Mouse (Mus musculus) forebrain, embryonic 10.5 days (tissue): ENCODE measurements around the gene Marveld2. TPM values are rescaled to one million over a fixed set of nuclear protein-coding genes. Genes with fewer than 3 reads are reported as not detected.
A peak's percentile ranks its signal among the peaks of the same experiment; 100 is the strongest.

Source experiments
- DNase-seq: peaks from one replicate; pipeline ENCODE4 v3.0.0-alpha.2; 2017; ENCODE audit warnings: low spot score; ENCODE audit errors: extremely low spot score
- H3K27ac ChIP-seq: fragments of 300-500 bp; sonication (generic); 2 replicates; pipeline ENCODE4 v1.5.1; 2016; ENCODE audit warnings: mild to moderate bottlenecking
- H3K27me3 ChIP-seq: fragments of 300-500 bp; sonication (generic); 2 replicates; pipeline ENCODE4 v1.6.1; 2016; ENCODE audit warnings: mild to moderate bottlenecking; ENCODE audit not compliant: poor library complexity, severe bottlenecking
- H3K36me3 ChIP-seq: fragments of 300-500 bp; sonication (generic); replicated peaks from 2 replicates; pipeline ENCODE4 v1.6.1; 2016; ENCODE audit warnings: mild to moderate bottlenecking, moderate library complexity
- H3K4me1 ChIP-seq: fragments of 300-500 bp; sonication (generic); 2 replicates; pipeline ENCODE4 v1.6.1; 2016
- H3K4me3 ChIP-seq: fragments of 300-500 bp; sonication (generic); 2 replicates; pipeline ENCODE4 v1.5.1; 2016; ENCODE audit warnings: mild to moderate bottlenecking, moderate library complexity
- H3K9me3 ChIP-seq: fragments of 300-500 bp; sonication (generic); 2 replicates; pipeline ENCODE4 v1.6.1; 2016; ENCODE audit warnings: mild to moderate bottlenecking, moderate library complexity
- WGBS: fragments of 180-500 bp; shearing (Covaris S2); methylation state at CpG from one replicate; pipeline ENCODE4 v1.1.7; 2016; 5-methylcytosine and 5-hydroxymethylcytosine counted together
- polyA plus RNA-seq: library from polyadenylated mRNA; unstranded; fragments of >200 nt; fragmentation: Nextera tagmentation; extraction: Ambion mirVana; gene quantifications from 2 replicates; pipeline ENCODE4 v1.2.1, GENCODE M21; 2016

Gene Marveld2
- 3.7 and 4.3 TPM in 2 replicates for polyA plus RNA-seq

- Histone ChIP-seq H3K36me3 (peaks cover 45% of the 10 kb centered on the region), H3K27me3 (peaks cover 27% of the 10 kb centered on the region), H3K4me1 (peaks cover 10% of the 10 kb centered on the region), H3K9me3 (no peaks in the 10 kb centered on the region), H3K27ac (peak within 1 kb of the TSS; percentile 77), H3K4me3 (peak within 1 kb of the TSS; percentile 72)
- DNase-seq: peak; percentile 28
- 1% methylated on average over 74 of the region's 77 CpGs for WGBS
Observed at GRCm38 (mm10) chr13:100616181-100617087, at the start of gene Marveld2. Gene Marveld2, minus strand, starts transcription at chr13:100616971.

DNA sequence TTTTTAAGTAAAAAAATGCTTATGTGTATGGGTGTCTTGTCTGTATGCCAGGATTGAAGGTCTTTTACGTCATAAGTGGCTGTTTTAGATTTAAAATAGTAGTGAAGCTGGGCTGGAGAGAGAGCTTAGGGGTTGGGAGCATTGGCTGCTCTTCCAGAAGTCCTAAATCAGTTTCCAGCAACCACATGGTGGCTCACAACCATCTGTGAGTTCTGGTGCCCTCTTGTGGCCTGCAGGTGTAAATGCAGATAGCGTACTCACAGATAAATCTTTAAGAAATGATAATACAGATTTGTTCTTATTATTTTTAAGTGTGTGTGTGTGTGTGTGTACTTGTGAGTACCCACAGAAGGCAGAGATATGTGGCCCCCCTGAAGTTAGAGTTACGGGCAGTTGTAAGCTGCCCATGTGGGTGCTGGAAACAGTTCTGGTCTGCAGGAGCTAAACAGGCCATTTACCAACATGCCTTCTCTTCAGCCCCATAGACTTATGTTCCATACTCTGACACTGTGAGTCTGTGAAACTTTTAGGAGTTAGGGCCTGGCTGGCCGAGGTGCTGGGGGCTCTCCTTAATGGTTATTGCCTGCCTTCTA lies 43.2 kb upstream of the Marveld2 start:
- Histone ChIP-seq H3K4me3 (no peak overlapping the region), H3K27me3 (no peaks in the 10 kb centered on the region), H3K27ac (no peak overlapping the region), H3K9me3 (no peaks in the 10 kb centered on the region), H3K36me3 (peaks cover 63% of the 10 kb centered on the region), H3K4me1 (no peaks in the 10 kb centered on the region)
- WGBS: 52% methylated on average over 4 of the region's 4 CpGs
- DNase-seq: peak; percentile 47

- Histone ChIP-seq H3K27ac (no peak overlapping the region), H3K4me1 (no peaks in the 10 kb centered on the region), H3K9me3 (no peaks in the 10 kb centered on the region), H3K36me3 (peaks cover 62% of the 10 kb centered on the region), H3K4me3 (no peak overlapping the region), H3K27me3 (no peaks in the 10 kb centered on the region)
- DNase-seq: no peak
- 94% methylated on average over 5 of the region's 5 CpGs for WGBS
Observed at GRCm38 (mm10) chr13:100658091-100658490, 41.3 kb upstream of the Marveld2 start.

- peak within 1 kb of the TSS; percentile 74 for H3K4me3 ChIP-seq
- WGBS: under 1% methylated on average over 62 of the region's 63 CpGs
Observed at GRCm38 (mm10) chr13:100651439-100652186, 34.8 kb upstream of the Marveld2 start, which contains the start of gene Taf9. Gene Taf9, plus strand, starts transcription at chr13:100651579.

DNA sequence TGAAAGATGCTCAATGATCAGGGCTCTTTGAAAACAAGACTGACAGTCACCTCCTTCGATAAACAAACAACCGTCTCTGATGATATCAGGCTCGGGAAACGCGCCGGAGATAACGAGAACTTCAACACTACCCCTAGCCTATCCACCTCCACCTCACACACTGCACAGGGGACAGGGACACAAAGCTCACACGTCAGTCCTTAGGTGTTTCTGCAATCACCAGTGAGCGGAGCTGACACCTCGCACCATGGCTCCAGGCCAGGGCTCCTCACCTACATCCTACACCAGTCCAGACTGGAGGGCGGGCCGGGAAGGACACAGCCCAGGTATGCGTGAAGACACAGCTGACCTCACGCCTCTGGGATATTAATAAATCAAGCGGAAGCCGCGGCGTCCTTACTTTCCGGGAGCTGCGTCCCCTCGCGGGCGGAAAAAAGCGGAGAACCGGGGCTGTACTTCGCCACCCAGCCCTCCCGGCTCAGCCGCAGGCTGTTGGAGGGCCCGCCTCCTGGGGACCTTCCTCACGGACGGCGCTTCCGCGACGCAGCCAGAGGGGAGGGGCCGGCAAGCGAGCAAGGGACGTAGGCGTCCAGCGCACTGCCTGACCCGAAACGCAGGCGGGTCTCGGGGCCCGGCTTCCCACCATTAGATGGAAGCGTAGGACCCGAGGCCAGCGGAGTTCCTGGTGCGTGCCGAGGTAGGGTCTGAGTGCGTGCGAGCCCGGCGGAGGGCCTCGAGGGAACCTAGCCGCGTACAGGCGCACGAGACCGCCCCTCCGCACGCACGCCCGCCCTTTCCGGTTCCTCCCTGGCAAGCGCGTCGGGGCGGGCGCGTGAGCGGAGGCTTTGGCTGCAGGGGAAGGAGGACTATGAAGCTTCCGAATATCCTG lies 34.0 kb upstream of the Marveld2 start, which contains the start of the genes Ak6 and Rad17:
Gene Ak6 (plus strand): TSS at position 430 of the 889 bp plus-strand sequence.
Gene Rad17 (minus strand): TSS at position 502 of the 889 bp plus-strand sequence.
- under 1% methylated on average over 73 of the region's 73 CpGs for WGBS
- H3K27me3 ChIP-seq: no peaks in the 10 kb centered on the region
- H3K36me3 ChIP-seq: peaks cover 44% of the 10 kb centered on the region

More at GRCm38 (mm10) chr13:100651439-100652186, 34.8 kb upstream of the Marveld2 start, which contains the start of gene Taf9:
- Histone ChIP-seq H3K36me3 (peaks cover 43% of the 10 kb centered on the region), H3K4me1 (peaks cover 9% of the 10 kb centered on the region), H3K9me3 (no peaks in the 10 kb centered on the region), H3K27me3 (no peaks in the 10 kb centered on the region), H3K27ac (peak within 1 kb of the TSS; percentile 100)
- DNase-seq: no peak

DNA sequence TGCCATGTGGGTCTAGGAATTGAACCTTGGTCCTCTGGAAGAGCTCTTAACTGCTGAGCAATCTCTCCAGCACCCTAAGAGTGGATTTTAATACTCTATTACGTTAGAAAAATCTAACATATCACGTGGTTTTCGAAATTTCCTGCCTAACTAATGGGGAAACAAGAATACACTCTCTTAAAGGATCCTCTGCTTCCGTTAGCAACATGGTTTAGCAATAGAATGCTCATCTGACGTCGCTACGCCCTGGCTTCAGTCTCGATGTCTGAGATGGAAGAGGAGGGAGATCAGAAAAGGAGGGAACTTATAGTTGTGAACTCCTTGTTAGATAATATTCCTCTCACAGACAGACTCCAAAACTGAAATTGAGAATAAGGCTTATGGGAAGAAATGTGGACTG lies 31.5 kb upstream of the Marveld2 start:
- Histone ChIP-seq H3K27me3 (no peaks in the 10 kb centered on the region), H3K4me3 (no peak overlapping the region), H3K4me1 (peaks cover 9% of the 10 kb centered on the region), H3K27ac (no peak overlapping the region), H3K36me3 (peaks cover 50% of the 10 kb centered on the region), H3K9me3 (no peaks in the 10 kb centered on the region)
- WGBS: 93% methylated on average over 8 of the region's 8 CpGs
- DNase-seq: no peak

More for the DNA sequence above, 34.0 kb upstream of the Marveld2 start, which contains the start of the genes Ak6 and Rad17:
- DNase-seq: peak; percentile 90
- Histone ChIP-seq H3K4me1 (peaks cover 9% of the 10 kb centered on the region), H3K9me3 (no peaks in the 10 kb centered on the region), H3K4me3 (peak within 1 kb of the TSS; percentile 74), H3K27ac (peak within 1 kb of the TSS; percentile 100)

- no peak overlapping the region for H3K27ac ChIP-seq
- H3K36me3 ChIP-seq: peaks cover 95% of the 10 kb centered on the region
- H3K4me1 ChIP-seq: no peaks in the 10 kb centered on the region
- H3K4me3 ChIP-seq: no peak overlapping the region
- no peaks in the 10 kb centered on the region for H3K27me3 ChIP-seq
- DNase-seq: no peak
- 93% methylated on average over 4 of the region's 4 CpGs for WGBS
- no peaks in the 10 kb centered on the region for H3K9me3 ChIP-seq
Observed at GRCm38 (mm10) chr13:100642471-100643209, 25.9 kb upstream of the Marveld2 start.

GRCm38 (mm10) chr13:100634106-100634691 lies 17.4 kb upstream of the Marveld2 start:
- Histone ChIP-seq H3K36me3 (peaks cover 95% of the 10 kb centered on the region), H3K4me1 (no peaks in the 10 kb centered on the region), H3K27me3 (no peaks in the 10 kb centered on the region), H3K9me3 (no peaks in the 10 kb centered on the region), H3K4me3 (no peak overlapping the region), H3K27ac (no peak overlapping the region)
- WGBS: 96% methylated on average over 3 of the region's 3 CpGs
- DNase-seq: no peak

DNA sequence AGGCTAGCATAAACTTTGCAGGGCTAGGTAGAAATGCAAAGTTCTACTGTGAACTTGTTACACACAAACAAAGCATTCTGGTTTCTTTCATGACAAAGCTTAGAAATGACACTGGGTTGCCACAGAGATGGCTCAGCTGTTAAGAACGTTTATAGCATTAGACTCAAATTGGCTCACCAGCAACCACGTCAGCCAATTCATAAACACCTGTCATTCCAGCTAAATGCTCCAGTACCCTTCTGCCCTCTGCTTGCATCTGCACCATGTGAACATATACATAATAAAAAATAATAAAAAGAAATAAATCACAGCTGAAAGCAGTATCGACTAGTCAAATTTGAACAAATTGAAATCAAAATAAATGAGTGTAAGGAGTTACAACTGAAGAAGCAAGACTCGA lies 5.5 kb upstream of the Marveld2 start:
- Histone ChIP-seq H3K4me3 (no peak overlapping the region), H3K4me1 (no peaks in the 10 kb centered on the region), H3K36me3 (peaks cover 93% of the 10 kb centered on the region), H3K9me3 (no peaks in the 10 kb centered on the region), H3K27ac (no peak overlapping the region), H3K27me3 (peaks cover 7% of the 10 kb centered on the region)
- no peak for DNase-seq
- WGBS: 91% methylated on average over 4 of the region's 4 CpGs

DNA sequence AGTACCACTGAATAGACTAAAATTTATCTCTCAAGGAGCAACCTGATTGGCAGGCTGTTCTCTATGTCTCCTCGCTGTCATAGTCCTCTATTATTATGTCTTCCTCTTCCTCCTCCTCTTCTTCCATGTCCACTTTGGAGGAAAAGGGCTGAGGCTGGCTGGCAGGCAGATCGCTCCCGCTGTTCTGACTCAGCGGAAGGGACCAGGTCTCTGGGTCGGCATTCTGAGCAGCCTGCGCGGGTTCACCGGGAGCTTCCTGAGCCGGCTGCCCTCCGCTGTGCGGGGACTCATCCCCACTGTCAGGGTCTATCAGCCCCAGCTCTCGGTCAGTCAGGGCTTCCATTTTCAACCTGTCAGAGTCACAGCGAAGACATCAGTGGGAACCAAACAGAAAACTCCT lies 812 bp upstream of the Marveld2 start:
- H3K27me3 ChIP-seq: peaks cover 27% of the 10 kb centered on the region
- no peak for DNase-seq
- H3K4me3 ChIP-seq: no peak overlapping the region
- H3K4me1 ChIP-seq: peaks cover 10% of the 10 kb centered on the region
- no peak overlapping the region for H3K27ac ChIP-seq
- H3K36me3 ChIP-seq: peaks cover 49% of the 10 kb centered on the region
- 84% methylated on average over 13 of the region's 13 CpGs for WGBS
- no peaks in the 10 kb centered on the region for H3K9me3 ChIP-seq

GRCm38 (mm10) chr13:100612903-100613302 lies 3.9 kb downstream of the Marveld2 start:
- DNase-seq: no peak

More at GRCm38 (mm10) chr13:100612903-100613302, 3.9 kb downstream of the Marveld2 start:
- Histone ChIP-seq H3K27ac (no peak overlapping the region), H3K9me3 (peaks cover under 1% of the 10 kb centered on the region; the same call in 1 of the 2 replicates), H3K4me3 (no peak overlapping the region), H3K36me3 (peaks cover 15% of the 10 kb centered on the region), H3K4me1 (peaks cover 10% of the 10 kb centered on the region), H3K27me3 (peaks cover 26% of the 10 kb centered on the region)
- WGBS: 64% methylated on average over 2 of the region's 2 CpGs
